Mouse (Mus musculus) fibroblast of lung, adult 2 months (primary cell): ENCODE measurements around the gene Hoxa7.
A peak's percentile ranks its signal among the peaks of the same experiment; 100 is the strongest.

ENCODE experiments used
- DNase-seq: peaks from one replicate; pipeline ENCODE4 v3.0.0-alpha.2; 2011; ENCODE audit warnings: low read depth

Gene Hoxa7

DNA sequence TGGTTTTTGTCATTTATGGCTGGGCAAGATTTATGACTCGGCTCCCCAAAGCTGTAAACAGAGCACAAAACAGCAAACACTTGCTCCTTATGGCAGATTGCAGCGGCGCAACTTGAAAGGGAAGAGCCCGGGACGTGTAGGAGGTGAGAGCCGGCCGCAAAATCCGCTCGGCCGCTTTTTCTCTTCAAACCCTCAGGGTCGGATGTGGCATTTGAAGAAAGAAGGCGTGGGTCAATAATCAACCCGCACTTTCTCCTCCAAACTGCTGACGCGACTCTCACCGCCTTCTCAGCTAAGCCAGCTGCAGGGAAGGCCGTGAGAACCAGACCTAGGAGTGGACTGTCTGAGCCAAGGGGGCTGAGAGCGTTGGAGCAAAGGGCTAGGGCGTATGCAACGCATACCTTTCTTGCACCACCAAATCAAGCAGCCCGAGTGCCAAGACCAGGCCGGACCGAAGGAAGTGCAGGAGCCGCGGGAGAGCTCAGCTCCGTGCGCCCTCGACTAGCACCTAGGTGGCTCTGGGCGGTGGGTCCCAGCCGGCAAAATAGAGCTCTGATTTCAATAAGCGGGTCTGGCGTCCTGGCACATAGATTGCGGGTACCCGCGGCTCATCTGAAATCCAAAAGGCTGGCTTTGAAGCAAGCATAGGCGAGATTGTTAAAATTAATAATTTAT lies 44.5 kb downstream of the Hoxa7 start, which contains the start of gene 5730596B20Rik:
TSS of gene 5730596B20Rik (plus strand) at position 438 of the 675 bp plus-strand sequence.
- DNase-seq, result peak; percentile 31

DNA sequence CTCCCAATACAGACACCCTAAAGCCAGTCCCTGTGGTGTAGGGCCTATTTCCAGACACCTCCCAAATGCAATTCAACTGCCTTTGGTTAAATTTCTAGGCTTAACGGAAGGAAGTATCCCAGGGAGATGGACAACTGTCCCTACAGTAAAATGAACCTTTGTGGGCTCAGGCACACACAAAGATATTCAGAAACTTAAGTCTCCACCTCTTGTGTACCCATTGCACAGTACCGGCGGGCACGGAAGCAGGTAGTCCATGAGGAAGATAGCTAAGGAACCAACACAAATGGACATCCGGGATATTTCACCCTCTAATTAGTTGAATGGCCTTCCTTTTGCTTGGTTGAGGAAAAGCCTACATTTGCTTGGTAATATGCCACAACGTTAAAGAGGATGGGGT lies 45.3 kb downstream of the Hoxa7 start:
- DNase-seq, result no peak

DNA sequence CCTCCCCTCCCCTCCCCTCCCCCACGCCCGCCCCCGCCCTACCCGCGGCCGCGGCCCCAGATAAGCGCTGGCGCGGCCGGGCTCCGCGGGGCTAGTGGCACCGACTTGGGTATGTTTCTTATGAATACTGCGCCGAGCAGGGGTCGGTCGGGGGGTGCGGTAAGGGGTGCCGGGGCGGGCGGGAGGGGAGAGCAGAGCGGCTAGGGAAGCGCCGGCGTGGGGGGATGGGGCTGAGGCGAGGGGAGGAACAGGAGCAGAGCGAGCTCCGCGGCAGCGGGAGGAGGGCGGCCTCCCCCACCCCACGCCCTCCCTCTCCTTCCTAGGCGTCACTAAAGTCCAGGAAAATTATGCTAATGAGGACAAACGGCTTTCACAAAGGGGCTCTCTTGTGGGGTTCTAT lies 45.8 kb downstream of the Hoxa7 start:
- DNase-seq, result no peak

DNA sequence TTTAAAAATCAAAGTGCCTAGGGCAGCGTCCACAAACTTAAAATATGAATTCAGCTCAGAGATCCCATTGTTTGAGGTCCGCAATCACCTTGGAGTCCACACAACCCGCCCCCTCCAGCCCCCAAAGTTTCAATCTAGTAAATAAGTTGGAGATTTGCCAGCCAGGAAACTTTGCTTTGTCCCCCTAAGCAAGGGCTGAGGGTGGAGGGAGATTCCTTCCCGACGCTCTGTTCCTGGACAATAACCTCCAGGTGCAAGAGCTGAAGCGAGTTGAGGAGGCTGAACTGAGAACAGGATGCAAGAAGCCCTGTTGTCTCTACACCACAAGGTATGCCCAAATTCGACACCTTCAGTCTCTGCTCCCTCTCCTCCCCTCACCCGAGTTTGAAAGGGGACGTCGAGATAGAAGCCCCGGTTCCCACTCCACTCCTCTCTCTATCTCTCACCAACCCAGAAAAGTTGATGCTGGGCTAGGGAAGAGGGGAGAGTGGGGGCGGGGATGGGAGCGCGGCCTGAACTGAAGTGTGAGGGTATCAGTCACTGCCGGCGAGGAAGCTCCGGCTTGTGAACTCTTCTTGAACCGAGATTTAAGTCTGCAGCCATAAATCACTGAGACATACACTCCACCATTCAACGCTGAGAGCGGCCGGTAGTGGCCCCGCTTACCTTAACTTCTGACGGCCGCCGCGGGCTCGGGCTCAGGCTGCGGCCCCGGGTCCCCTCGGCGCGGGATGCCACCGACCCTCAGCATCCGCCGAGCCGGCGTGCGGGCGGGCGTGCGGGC lies 46.5 kb downstream of the Hoxa7 start:
- no peak for DNase-seq

DNA sequence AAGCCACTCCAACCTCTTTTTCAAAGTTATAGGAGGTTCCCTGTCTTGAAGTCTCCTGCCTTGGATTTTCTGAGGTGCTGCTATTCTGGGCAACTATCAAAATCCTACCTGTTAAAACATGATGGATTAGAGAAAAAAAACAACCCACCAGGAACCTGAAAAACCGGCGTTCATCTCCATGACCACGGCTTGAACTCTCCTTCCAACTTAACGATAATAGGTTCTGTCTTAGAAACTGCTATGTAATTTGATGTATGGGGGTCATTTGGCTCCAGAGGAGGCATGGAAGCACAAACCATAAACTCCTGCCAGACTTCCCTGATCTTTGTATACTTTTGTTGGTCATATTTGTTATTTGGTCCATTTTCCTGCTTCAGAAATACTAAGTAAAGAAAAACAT lies 48.0 kb downstream of the Hoxa7 start:
- DNase-seq, result no peak

DNA sequence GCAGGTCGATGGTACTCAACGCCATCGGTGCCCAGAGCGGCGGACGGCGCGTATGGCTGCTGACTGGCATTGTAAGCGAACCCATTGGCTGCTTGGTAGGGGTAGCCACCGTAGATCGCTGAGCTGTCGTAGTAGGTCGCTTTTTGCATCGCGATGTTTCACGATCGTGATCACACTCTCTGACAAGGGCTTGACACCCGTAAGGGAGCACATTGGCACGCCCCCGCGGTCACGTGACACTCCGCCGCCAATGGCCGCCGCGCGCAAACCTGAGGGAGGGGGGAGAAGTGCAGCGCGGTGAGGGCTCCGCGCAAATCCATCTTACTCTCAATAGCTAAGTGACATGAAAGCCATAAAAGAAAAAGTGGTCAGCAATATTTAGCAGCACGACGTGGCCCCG lies 49.2 kb downstream of the Hoxa7 start:
- peak; percentile 85 for DNase-seq

DNA sequence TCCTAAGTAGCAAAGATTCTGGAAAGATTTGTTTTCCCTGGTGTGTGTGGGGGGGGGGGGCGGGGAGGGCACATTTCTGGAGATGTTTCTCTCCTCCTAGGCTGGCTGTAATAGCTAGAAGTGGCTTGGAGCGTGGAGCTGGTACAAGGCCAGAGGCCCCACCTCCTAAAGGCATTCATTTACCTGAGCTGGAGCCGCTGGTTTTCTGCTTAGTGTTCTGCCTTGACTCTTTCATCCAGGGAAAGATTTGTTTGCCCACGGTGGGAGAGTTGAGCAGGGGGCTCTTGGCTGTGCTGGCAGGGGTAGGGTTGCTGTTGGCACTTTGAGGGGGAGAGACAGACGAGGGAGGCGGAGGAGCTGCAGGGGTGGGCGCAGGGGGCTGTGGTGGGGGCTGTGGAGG lies 49.7 kb downstream of the Hoxa7 start:
- DNase-seq, result no peak

DNA sequence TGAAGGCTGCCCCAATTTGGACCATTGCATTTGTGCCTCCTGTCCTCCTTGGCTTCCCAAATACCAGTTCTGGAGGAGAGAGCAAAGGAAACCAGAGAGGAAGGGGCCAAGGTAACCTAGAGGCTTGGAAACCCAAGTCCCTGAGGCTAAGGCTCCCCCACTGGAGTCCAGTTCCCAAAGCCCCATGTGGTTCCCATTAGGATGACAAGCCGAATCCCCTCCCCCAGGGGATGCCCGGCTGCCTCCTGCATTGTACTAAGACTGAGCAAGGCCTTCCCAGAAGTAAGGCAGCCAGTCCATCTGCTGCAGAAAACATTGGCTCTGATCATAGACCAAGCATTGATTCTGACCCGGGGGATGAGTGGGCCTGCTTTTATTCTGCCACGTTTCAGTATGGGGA lies 50.3 kb downstream of the Hoxa7 start:
- peak; percentile 48 for DNase-seq

DNA sequence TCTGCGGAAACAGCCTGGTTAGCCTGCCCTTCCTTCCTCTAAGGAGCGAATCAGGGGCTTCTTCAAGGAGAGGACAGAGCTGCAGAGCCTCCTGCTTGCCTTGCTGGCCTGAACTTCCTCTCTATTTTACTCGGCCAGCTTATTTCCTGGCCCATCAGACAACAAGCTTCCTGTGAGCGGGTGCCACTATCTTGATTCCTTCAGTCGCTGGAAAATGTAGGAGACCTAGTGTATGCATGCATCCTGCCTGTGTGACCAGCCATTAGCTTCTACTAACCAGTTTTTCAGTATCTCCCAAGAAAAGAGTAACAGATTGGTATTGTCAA lies 50.8 kb downstream of the Hoxa7 start:
- DNase-seq, result peak; percentile 24

DNA sequence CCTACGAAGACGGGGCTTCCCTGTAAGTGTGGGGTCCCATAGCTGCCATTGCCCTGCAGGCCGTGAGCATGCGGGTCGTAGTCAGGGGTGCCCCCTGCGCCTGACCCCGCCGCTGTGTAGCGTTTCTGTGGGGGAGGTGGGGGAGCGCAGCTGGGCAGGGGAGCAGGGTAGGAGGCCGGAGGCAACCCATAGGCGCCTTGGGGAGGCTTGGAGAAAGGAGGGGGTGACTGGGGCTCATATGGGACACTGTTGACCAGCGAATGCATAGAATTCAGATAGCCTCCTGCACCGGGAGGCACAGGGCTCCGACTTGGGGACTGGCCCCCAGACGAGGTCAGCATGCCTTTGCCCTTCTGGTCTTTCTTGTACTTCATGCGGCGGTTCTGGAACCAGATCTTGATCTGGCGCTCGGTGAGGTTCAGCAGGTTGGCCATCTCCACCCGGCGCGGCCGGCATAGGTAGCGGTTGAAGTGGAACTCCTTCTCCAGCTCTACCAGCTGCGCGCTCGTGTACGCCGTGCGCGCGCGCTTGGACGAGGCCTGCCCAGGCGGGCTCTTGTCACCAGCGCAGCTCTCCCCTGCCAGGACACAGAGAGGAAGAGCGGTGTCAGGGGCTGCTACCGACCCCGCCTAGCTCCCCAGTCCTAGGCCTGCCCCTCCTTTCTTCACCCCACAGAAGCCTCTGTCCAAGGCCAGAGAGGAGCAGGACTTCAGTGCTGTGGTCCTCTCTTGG lies 51.3 kb downstream of the Hoxa7 start:
- DNase-seq, result peak; percentile 36

DNA sequence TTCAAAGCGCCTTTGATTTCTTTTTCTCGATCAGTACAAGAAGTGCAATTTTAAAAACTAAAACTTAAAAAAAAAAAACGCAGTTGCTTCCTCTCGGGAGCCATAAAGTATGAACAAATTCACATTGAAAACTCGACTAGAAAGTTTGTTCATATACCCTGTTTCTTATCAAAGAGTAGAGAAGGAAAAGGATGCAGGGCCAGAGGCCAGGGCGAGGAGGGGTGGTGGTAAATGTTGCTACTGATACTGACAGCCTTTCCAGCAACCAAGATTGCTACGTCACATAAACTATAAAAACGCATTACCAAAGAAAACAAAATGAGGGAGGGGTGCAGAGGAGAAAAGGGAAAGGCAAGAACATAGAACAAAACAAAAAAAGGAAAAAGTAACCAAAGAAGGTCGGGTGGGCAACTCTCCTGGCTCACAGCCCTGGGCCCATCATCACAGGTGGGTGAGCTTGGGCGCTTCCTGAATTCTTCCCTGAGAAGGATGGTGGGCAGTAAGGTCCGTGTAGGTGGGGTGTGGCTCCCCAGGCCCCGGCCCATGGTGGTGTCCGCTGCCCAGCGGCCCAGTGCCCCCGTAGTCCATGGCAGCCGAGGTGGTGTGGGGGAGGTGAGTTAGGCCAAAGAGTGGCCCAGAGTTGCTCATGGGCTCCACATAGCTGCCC lies 52.0 kb downstream of the Hoxa7 start:
- DNase-seq, result peak; percentile 26

DNA sequence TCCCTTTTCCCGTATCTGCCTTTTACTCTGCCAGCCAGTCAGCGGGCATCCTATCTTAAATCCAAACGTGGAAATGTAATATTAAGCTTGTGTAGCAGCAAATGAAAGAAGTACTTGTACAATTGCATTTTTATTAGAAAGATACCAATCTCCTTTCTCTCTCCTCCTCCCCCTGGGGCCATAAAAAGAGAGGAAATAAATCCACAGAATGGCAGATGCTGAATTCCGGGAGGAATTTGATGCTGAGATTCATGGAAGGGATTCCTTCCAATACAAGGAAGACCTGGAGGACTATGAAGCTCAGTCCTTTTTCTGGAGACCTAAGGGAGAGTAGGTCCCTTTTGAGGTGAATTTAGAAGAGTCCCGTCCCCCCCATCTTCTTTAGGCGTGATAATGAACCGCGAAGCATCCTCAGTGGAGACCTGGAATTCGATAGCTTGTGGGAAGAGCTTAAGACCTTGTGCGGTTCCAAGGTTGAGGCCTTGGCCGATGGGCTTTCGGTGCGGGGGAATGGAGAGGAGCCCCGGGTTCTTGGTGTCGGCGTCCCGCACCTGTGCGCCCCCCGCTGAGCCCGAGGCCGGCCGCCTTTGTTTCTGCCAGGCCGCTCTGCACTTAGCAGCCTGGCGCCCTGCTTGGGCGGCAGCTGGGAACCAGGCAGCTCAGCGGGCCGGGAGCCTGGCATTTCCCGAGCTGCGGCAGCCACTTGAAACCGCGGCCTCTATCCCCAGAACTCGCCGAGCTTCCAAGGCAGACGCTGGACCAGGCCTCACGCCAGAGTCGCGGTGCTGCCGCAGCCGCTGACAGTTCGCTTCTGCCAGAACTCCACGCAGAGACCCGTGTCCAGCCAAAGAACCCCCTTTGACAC lies 53.2 kb downstream of the Hoxa7 start:
- no peak for DNase-seq

DNA sequence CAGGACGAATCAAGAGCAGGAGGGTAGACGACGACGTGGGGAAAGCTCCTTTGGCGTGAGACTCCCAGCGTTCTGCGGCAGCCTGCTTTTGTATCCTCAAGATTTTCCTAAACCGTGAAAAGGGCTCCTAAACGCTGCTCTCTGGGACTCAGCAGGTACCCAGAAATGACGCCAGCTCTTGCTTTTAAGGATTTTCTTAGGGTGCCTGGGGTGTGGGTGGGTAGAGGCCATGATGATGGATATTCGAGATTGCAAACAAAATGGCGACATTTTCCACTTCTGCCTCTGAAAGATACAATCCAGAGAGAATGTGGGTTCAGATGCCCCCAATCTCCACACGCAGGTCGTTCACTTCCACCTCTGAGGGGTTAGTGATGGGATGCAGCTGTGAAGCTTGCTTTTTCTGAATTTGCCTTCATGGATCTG lies 53.9 kb downstream of the Hoxa7 start:
- no peak for DNase-seq

DNA sequence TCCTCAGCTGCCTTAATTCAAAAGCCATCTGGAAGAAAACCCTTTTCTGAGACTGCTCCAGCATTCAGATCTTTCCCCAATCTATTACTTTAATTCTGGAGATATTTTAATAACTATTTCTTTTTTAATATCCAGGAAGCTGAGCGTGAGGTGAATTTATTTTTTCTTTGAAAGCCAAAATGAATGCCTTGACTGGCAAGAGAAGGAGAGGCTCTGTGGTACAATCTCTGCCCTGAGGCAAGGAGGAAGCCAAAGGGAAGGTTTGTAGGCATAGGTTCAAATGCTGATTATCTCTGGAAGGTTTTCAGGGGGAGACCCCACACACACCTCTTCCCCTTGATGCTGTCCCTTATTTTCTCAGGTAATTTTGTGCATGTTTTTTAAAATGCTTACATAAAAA lies 54.5 kb downstream of the Hoxa7 start:
- DNase-seq, result no peak

DNA sequence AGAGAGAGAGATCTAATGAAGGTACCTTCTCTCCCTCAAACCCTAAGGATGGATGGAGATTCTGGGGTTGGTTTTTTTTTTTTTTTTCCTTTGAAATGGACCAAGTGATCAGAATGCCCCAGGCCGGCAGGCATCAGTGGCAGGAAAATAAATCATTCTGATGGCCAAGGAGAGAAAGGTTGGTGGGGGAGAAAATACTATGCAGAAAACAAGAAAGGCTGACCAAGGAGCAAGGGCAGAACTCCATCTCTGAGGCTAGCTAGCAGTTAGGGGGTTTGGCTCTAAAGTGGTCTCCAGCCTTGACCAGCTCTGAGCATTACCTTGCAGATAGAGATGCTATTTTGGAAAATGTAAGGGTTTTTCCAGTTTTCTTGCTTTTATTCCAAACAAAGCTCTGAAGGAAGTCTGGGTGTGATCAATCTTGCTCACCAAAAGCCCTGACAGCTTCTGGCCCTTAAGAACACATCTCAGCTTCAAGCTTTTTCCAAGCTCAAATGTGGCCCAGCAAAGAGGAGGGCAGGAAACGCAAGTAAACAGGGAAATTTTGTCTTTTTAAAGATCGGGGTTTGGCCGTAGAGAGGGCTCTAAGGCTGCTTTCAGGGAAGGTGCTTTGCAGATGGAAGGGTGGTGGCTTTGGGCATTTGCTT lies 55.1 kb downstream of the Hoxa7 start:
- DNase-seq, result peak; percentile 26

DNA sequence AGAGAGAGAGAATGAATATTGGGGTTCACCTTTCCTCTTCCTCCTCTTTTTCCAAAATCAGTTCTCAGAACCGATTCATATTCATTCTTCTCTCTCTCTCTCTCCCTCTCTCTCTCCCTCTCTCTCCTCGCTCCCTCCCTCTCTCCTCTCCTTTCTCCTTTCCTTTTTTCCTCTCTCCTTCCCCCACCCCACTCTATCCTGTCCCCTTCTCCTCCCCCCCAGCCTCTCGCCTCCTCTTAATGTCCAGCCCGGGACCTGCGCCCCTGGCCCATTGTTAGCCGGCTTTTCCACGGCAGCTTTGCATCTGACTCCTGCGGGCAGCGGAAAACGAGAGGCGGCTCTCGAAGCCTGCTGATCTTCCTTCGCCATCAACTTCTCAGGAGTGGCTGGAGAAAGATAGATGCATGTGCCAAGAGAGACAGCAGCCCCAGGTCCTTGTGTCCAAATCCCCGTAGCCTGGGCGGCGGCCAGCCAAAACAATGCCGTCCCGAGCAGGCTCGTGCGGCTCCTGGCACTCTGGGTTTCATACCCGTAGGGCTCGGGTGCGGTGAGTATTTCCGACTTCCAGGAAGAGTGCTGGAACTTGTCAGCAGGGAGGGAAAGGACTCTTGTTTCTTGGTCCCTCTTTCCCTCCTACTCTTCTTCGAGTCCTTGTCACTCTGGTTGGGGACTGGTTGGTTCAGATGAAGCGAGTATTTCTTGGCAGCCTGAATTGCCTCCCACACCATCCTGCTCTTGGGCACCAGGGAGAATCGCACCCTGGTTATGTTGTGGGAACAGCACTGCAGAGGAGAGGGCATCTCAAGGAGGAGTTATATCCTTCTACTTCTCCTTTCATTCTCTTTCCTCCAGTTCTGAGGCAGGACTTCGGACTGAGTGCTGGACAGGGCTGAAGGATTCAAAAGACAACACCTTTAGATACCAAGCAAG lies 55.9 kb downstream of the Hoxa7 start:
- DNase-seq, result peak; percentile 44

DNA sequence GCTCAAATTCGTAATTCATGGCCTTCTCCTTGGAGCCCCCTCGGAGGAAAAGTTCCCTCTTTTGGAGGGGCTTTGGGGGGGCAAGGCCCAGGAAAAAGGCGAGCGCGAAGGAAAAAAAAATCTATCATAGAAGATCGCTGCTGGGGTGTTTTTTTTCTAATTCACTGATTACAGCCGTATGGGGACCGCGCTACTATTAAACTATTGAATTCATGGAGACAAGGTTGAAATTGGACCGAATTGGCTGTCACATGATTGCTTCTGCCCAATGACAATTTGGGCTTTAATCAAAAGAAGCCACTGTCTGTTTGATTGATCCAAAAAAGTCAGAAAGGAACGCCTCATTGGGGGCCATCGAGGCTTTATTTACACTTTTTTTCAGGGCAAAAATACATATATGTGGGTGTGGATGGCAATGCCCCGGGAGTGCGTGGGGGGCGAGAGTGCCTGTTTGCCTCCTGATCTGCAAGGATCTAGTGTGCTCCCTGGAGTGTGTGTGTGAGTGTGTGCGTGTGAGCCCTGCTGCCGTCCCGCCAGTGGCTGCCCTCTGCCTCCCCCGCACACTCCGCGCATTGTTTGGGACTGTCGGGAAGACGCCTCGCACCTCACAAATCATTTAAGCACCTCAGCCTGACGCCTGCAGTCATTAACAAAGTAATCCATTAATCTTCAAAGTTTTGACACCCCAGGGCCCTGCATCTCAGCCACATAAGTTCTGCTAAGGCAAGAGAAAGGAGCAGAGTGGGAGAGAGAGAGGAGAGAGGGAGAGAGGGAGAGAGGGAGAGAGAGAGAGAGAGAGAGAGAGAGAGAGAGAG lies 56.8 kb downstream of the Hoxa7 start, which contains the start of gene Hoxa2:
TSS of gene Hoxa2 (minus strand) at position 206 of the 815 bp plus-strand sequence.
- DNase-seq, result peak; percentile 80
